Mouse (Mus musculus): ENCODE results near the gene Naa35.

DNA sequence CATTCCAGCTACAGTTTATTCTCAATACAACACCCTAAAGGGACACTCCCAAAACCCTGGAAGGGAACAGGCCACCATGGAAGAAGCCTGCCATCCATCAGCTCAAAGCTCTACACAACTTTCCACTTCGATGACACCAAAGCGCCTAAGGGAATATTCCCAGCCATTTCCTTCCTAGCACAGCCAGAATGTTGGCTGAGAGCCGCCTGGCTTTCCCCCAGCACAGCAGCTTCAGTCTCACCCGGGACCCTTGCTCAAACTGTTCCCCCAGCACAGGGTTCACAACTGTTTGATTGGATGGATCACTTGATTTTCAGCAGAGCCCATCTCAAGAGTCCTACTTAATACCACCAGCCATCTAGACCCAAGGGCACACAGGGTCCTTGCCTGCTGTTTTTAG, 37.3 kb upstream of the Naa35 start:
- TF ChIP-seq POLR2A (IDR thresholded peaks at IDR 0.05; ENCODE audit: borderline replicate concordance, low read depth, low read length) = no peak
- no peak for TF ChIP-seq CTCF (IDR thresholded peaks at IDR 0.05; ENCODE audit: low read depth, low read length)

Measured in bone marrow macrophage, adult 2 months (primary cell).